Mouse (Mus musculus): ENCODE data around the gene Zfp488. TPM values are rescaled to one million over a fixed set of nuclear protein-coding genes. Genes with fewer than 3 reads are reported as not detected.

Gene Zfp488
- polyA plus RNA-seq, 1 experiment from 2014 or later: not detected

- Histone ChIP-seq H3K9ac (replicated peaks; ENCODE audit: low read depth) (no peak overlapping the region), H3K4me2 (replicated peaks; ENCODE audit: low read depth, low read length) (peak overlapping the region; percentile 83), H3K9me3 (ENCODE audit: low read length) (no peaks in the 10 kb centered on the region), H3K27ac (ENCODE audit: low read length) (no peak overlapping the region), H3K36me3 (ENCODE audit: insufficient read depth, low read length) (no peaks in the 10 kb centered on the region), H3K4me1 (ENCODE audit: insufficient read depth, low read depth, low read length) (0 out of 2 replicates have a peak, but pooled peaks cover 2% of the 10 kb centered on the region), H3K4me3 (ENCODE audit: low read depth, low read length) (peak overlapping the region; percentile 47), H3K27me3 (replicated peaks; ENCODE audit: insufficient read depth, low read length) (peaks cover 32% of the 10 kb centered on the region)
- no peak for DNase-seq (ENCODE audit: low spot score)
- no peak for TF ChIP-seq EP300 (IDR thresholded peaks at IDR 0.05)
- 18% methylated on average over 8 of the region's 8 CpGs for WGBS
- no peak for ATAC-seq
Observed at GRCm38 (mm10) chr14:33922771-33923167, 55.8 kb downstream of the Zfp488 start.

DNA sequence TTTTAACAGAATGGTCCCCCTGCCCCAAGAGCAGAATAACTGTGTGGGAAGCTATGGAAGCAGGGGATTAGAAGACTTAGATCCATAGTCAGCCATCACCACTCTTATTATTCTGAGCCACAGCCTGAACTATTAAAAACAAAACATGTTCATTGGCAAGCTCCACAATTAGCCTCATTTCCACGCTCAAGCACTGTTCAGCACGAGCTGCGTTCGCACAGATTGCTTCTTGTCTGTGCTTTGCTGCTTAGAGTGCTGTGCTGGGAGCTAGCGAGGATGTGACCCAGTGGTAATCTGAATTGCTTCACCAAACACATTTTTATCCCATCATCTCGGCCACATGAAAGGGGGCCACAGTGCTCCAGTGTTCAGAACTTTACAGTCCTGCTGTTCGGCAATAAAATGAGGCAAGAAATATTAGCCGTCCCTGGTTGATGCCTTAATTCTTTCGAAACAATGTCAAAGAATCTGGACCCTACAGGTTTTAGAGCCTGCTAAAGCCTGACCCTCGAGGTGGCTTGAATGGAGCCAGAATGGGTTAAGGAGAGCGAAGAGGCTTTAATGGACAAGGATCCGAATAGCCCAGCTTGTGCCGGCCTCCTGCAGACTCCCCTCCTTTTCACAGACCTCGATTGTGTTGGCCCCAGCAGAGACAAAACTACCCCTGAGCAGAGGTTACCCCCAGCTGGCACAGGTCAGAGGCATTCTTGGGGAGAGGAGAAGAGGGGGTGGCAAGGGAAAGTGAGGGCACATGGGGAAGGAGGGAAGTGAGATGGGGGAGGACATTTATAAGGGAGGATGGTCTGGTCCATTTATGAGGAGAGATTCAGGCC is 57.6 kb downstream of the Zfp488 start:
- 0 out of 2 replicates have a peak, but pooled peaks cover 2% of the 10 kb centered on the region for H3K4me1 ChIP-seq (ENCODE audit: insufficient read depth, low read depth, low read length)
- H3K4me2 ChIP-seq (replicated peaks; ENCODE audit: low read depth, low read length): no peak overlapping the region
- H3K36me3 ChIP-seq (ENCODE audit: insufficient read depth, low read length): no peaks in the 10 kb centered on the region
- H3K9me3 ChIP-seq (ENCODE audit: low read length): no peaks in the 10 kb centered on the region
- H3K27me3 ChIP-seq (replicated peaks; ENCODE audit: insufficient read depth, low read length): peaks cover 28% of the 10 kb centered on the region
- ATAC-seq: no peak
- WGBS: 55% methylated on average over 14 of the region's 14 CpGs
- no peak overlapping the region for H3K9ac ChIP-seq (replicated peaks; ENCODE audit: low read depth)
- TF ChIP-seq EP300 (IDR thresholded peaks at IDR 0.05): no peak
- no peak for TF ChIP-seq CTCF (IDR thresholded peaks at IDR 0.05)
- no peak overlapping the region for H3K27ac ChIP-seq (ENCODE audit: low read length)
- no peak for DNase-seq (ENCODE audit: low spot score)
- H3K4me3 ChIP-seq (ENCODE audit: low read depth, low read length): no peak overlapping the region

Other genes starting within 250 kb of the Zfp488 start
- gene Gdf10, start 55.2 kb downstream of the Zfp488 start, polyA plus RNA-seq (2015; fragmentation: Nextera tagmentation; extraction: Ambion mirVana): 1.3 and 1.5 TPM in 2 replicates
- gene Gdf2, start 37.7 kb downstream of the Zfp488 start, polyA plus RNA-seq (2015; fragmentation: Nextera tagmentation; extraction: Ambion mirVana): 0.07 TPM in 1 of 2 replicates, not detected in the other
- not detected in 2 replicates for gene Rbp3, start 24.8 kb downstream of the Zfp488 start, polyA plus RNA-seq (2015; fragmentation: Nextera tagmentation; extraction: Ambion mirVana)
- not detected in 2 replicates for gene Gm30083, start 36.4 kb upstream of the Zfp488 start, polyA plus RNA-seq (2015; fragmentation: Nextera tagmentation; extraction: Ambion mirVana)
- gene Gm5460, start 38.0 kb upstream of the Zfp488 start, polyA plus RNA-seq (2015; fragmentation: Nextera tagmentation; extraction: Ambion mirVana): not detected in 2 replicates
- gene Antxrl, start 73.9 kb upstream of the Zfp488 start, polyA plus RNA-seq (2015; fragmentation: Nextera tagmentation; extraction: Ambion mirVana): not detected in 2 replicates
- gene Anxa8, start 107.2 kb upstream of the Zfp488 start, polyA plus RNA-seq (2015; fragmentation: Nextera tagmentation; extraction: Ambion mirVana): 23.6 and 25.9 TPM in 2 replicates
- 0.37 TPM in 1 of 2 replicates, not detected in the other for gene A630023A22Rik, start 124.0 kb upstream of the Zfp488 start, polyA plus RNA-seq (2015; fragmentation: Nextera tagmentation; extraction: Ambion mirVana)
- not detected in 2 replicates for gene Npy4r, start 173.7 kb upstream of the Zfp488 start, polyA plus RNA-seq (2015; fragmentation: Nextera tagmentation; extraction: Ambion mirVana)
- gene Gprin2, start 222.9 kb upstream of the Zfp488 start, polyA plus RNA-seq (2015; fragmentation: Nextera tagmentation; extraction: Ambion mirVana): 0.06 and 0.08 TPM in 2 replicates
- gene Syt15, start 240.8 kb upstream of the Zfp488 start, polyA plus RNA-seq (2015; fragmentation: Nextera tagmentation; extraction: Ambion mirVana): 1.2 and 1.3 TPM in 2 replicates